Mouse (Mus musculus) heart, postnatal 0 days (tissue): ENCODE data around the gene Krtap4-16.
"Not testable (repeated sequence)": the region's sequence is repeated elsewhere in the genome, so short reads cannot be mapped to it uniquely, and the experiment has no call there.

ENCODE experiments used
- CTCF ChIP-seq: IDR thresholded peaks from 2 replicates; pipeline ENCODE4 v1.5.1; 2016; ENCODE audit warnings: antibody characterized with exemption, control low read depth, low read depth
- EP300 ChIP-seq: IDR thresholded peaks from 2 replicates; pipeline ENCODE4 v1.6.1; 2016; ENCODE audit warnings: antibody characterized with exemption, low read depth

DNA sequence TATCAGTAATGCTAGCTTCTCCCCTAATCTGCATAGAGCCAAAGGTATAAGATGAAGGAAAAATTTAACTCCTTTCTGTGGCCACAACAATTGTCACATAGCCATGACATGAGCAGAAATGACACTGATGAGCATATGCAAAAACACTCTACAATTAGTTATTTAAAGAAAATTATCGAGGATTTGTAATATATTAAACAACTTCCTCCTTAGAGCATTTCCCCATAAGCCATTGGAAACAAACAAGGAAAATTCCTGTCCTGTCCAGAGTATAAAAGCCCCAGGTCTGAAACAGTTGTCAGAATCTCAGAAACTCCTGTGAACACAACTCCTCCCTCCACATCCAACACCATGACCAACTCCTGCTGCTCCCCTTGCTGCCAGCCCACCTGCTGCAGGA, 12.8 kb upstream of the Krtap4-16 start, which contains the start of gene Gm11559:
- TF ChIP-seq CTCF, EP300: not testable (repeated sequence)
